Mouse (Mus musculus) megakaryocyte-erythroid progenitor cell, adult 5 weeks (primary cell): Measurements from ENCODE around the gene Npff. TPM values are rescaled to one million over a fixed set of nuclear protein-coding genes. Genes with fewer than 3 reads are reported as not detected.

Experiments
- polyA plus RNA-seq: library from polyadenylated mRNA; stranded (reverse); fragments of >175 nt; gene quantifications from 2 replicates; pipeline ENCODE4 v1.2.3, GENCODE M21; 2012

Gene Npff
- polyA plus RNA-seq, result 1.0 and 2.2 TPM in 2 replicates

GRCm38 (mm10) chr15:102524892-102525485 is at the start of gene Npff:
Gene Npff, minus strand, starts transcription at chr15:102524942.

GRCm38 (mm10) chr15:102517976-102518858 is 6.5 kb downstream of the Npff start, which contains the start of gene Tarbp2:
Gene Tarbp2, plus strand, starts transcription at chr15:102518192.

GRCm38 (mm10) chr15:102516728-102517404 is 7.9 kb downstream of the Npff start, which contains the start of gene Map3k12:
Gene Map3k12, minus strand, starts transcription at chr15:102517064.

GRCm38 (mm10) chr15:102503447-102503846 is 21.3 kb downstream of the Npff start, which contains the start of gene Gm10337:
Gene Gm10337, plus strand, starts transcription at chr15:102503722.

Other genes starting within 250 kb of the Npff start
- 56.2 and 68.1 TPM in 2 replicates for gene Mfsd5, start 245.5 kb downstream of the Npff start, polyA plus RNA-seq
- 19.1 and 19.4 TPM in 2 replicates for gene Espl1, start 228.7 kb downstream of the Npff start, polyA plus RNA-seq
- gene Pfdn5, start 198.8 kb downstream of the Npff start, polyA plus RNA-seq, result 29.5 and 31.4 TPM in 2 replicates
- gene Myg1, start 193.2 kb downstream of the Npff start, polyA plus RNA-seq, result 121 and 133 TPM in 2 replicates
- gene Aaas, start 174.2 kb downstream of the Npff start, polyA plus RNA-seq, result 148 and 161 TPM in 2 replicates
- 0.04 and 0.06 TPM in 2 replicates for gene Sp7, start 157.8 kb downstream of the Npff start, polyA plus RNA-seq
- gene Sp1, start 118.8 kb downstream of the Npff start, polyA plus RNA-seq, result 16.0 and 32.9 TPM in 2 replicates
- 0.10 TPM in 2 replicates for gene Amhr2, start 79.6 kb downstream of the Npff start, polyA plus RNA-seq
- gene Prr13, start 65.9 kb downstream of the Npff start, polyA plus RNA-seq, result 134 and 138 TPM in 2 replicates
- 745 and 751 TPM in 2 replicates for gene Pcbp2, start 54.4 kb downstream of the Npff start, polyA plus RNA-seq
- not detected in 2 replicates for gene Gm10337, start 21.2 kb downstream of the Npff start, polyA plus RNA-seq
- 0.26 and 0.75 TPM in 2 replicates for gene Map3k12, start 7.9 kb downstream of the Npff start, polyA plus RNA-seq
- gene Tarbp2, start 6.8 kb downstream of the Npff start, polyA plus RNA-seq, result 70.8 and 71.1 TPM in 2 replicates
- gene Gm28047, start 100.1 kb upstream of the Npff start, polyA plus RNA-seq, result not detected in 2 replicates
- gene Atf7, start 100.5 kb upstream of the Npff start, polyA plus RNA-seq, result 13.2 and 19.2 TPM in 2 replicates
- gene Atp5g2, start 147.4 kb upstream of the Npff start, polyA plus RNA-seq, result 113 and 127 TPM in 2 replicates
- gene Calcoco1, start 197.2 kb upstream of the Npff start, polyA plus RNA-seq, result 23.2 and 31.0 TPM in 2 replicates